Mouse (Mus musculus) liver, adult 2 months (tissue): ENCODE measurements at regions not wholly inside any gene's neighbourhood (a gene's known extent, or its start where the extent isn't known, plus 50 kb on each side); places are given as distances from the start of the nearest gene placed in this dataset.

Source experiments
- CTCF ChIP-seq: fragments of 200-500 bp; IDR thresholded peaks from 2 replicates; pipeline ENCODE4 v1.5.1; 2011; ENCODE audit warnings: low read depth, low read length, control low read depth
- POLR2A ChIP-seq: fragments of 200-500 bp; IDR thresholded peaks from 2 replicates; pipeline ENCODE4 v1.6.1; 2011; ENCODE audit warnings: low read length, control low read depth; ENCODE audit not compliant: insufficient read depth; ENCODE audit errors: extremely low read depth

DNA sequence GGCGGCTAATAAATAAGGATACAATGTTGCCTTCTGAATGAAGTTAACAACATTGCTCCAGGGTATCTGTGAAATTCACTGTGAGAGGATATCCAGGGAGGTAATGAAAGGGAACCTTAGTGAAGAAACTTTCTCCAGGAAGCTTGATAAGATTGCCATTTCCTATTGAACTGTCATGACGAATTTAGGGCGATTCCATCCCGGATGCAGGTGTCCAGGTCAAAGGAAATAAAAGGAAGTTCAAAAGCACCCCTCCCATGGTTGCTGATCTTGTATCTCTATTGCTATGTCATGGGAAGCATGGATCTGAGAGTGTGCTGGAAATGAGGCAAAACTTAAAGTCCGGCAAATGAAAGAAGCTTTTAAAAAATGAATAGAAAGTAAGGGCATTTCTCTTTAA, 180.7 kb upstream of the Sema3a start:
- no peak for TF ChIP-seq CTCF
- TF ChIP-seq POLR2A, result no peak
